Mouse (Mus musculus): Measurements from ENCODE around the gene Gm28230.

GRCm38 (mm10) chr2:74734451-74734850 lies 7.9 kb downstream of the Gm28230 start:
- TF ChIP-seq CTCF (IDR thresholded peaks at IDR 0.05; ENCODE audit: low read depth), result no peak
- TF ChIP-seq EP300 (IDR thresholded peaks at IDR 0.05; ENCODE audit: low read depth), result no peak
